In the genomic region with DNA sequence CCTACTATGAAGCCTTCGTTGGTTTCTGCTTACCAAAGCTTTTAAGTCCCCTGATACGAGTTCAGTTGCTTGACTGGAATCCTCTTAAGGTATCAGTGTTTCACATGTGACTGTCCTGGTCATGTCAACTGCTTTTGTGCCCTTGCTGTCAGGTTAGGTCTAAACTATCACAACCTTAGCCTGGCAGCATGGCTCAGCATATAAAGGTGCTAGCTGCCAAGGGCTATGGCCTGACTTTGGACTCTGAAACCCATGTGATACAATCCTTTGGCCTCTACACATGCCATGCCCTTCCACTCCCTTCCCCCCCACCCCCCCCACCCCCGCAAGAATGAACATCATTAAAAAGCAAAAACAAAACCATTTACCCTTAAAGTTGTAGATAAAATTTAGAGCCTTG, we compare ENCODE assay signal across 16 mouse cellular contexts.
"Had no signal": no experiment of that assay in that cellular context is flagged by ENCODE, and none has a peak within 500 bp of the region (broad histone marks: within the 10 kb centered on the region; RNA-seq: fewer than 3 reads in every experiment).

No protein-coding gene starts in this region.

- ATAC-seq: lung, postnatal 0 days; midbrain, embryonic 13.5 days; midbrain, embryonic 15.5 days had no signal

- H3K4me1 ChIP-seq: lung, embryonic 15.5 days; midbrain, embryonic 13.5 days; midbrain, embryonic 15.5 days; neural tube, embryonic 12.5 days; stomach, embryonic 15.5 days had no signal

- H3K27me3 ChIP-seq: lung, embryonic 15.5 days; megakaryocyte, embryonic 14.5 days; midbrain, embryonic 13.5 days; midbrain, embryonic 15.5 days; neural tube, embryonic 12.5 days; stomach, embryonic 15.5 days had no signal

- H3K4me2 ChIP-seq: lung, embryonic 15.5 days; midbrain, embryonic 11.5 days; midbrain, embryonic 13.5 days; midbrain, embryonic 15.5 days; neural tube, embryonic 12.5 days; stomach, embryonic 15.5 days had no signal

- H3K9me3 ChIP-seq: lung, embryonic 15.5 days; megakaryocyte, embryonic 14.5 days; midbrain, embryonic 13.5 days; midbrain, embryonic 15.5 days; neural tube, embryonic 12.5 days; stomach, embryonic 15.5 days had no signal

- H3K27ac ChIP-seq: lung, embryonic 15.5 days; macrophage; midbrain, embryonic 13.5 days; midbrain, embryonic 15.5 days; neural tube, embryonic 12.5 days; stomach, embryonic 15.5 days; stomach, postnatal 0 days had no signal

- DNase-seq: lung, postnatal 14 days; lung, postnatal 36 days; right cerebral cortex, postnatal 14 days; thymus, adult 2 months; thymus, postnatal 25 days; thymus, postnatal 4 days had no signal

- H3K9ac ChIP-seq: lung, embryonic 15.5 days; midbrain, embryonic 13.5 days; midbrain, embryonic 15.5 days; neural tube, embryonic 12.5 days; stomach, embryonic 15.5 days had no signal

- H3K4me3 ChIP-seq: lung, embryonic 15.5 days; megakaryocyte, embryonic 14.5 days; midbrain, embryonic 13.5 days; midbrain, embryonic 15.5 days; neural tube, embryonic 12.5 days; stomach, embryonic 15.5 days had no signal
